Mouse (Mus musculus): Measurements from ENCODE around the gene Alkbh6.

DNA sequence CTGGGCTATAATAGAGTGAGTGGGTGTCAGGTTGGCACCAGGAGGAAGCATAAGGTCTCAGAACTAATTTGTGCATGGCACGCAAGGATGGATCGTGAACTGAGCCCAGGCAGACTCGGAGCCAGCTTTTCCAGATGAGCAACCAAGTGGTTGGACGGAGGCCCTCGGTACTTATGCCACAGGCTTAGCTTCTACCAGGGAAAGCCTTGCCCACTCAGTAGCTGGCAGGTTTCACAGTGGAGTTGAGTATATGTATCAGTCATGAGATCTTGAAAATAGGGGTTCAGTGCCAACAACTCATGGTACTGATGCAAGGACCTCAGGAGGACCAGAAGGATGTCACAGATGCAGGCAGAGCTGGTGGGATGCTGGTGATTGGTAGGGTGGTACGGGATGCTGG is 27.2 kb downstream of the Alkbh6 start:
- TF ChIP-seq CTCF (IDR thresholded peaks at IDR 0.05; ENCODE audit: control insufficient read depth, insufficient read depth, insufficient read length) (no peak), USF1 (IDR thresholded peaks at IDR 0.05; ENCODE audit: low read depth) (no peak), MAX (IDR thresholded peaks at IDR 0.05) (no peak), CEBPB (IDR thresholded peaks at IDR 0.05; ENCODE audit: low read depth) (no peak), MYOD1 (IDR thresholded peaks at IDR 0.05; ENCODE audit: control insufficient read depth, insufficient read length, low read depth) (no peak), FOSL1 (IDR thresholded peaks at IDR 0.05; ENCODE audit: insufficient read depth, low read length, poor library complexity, severe bottlenecking) (no peak)
